Mouse (Mus musculus) large intestine, adult 2 months (tissue): ENCODE measurements around the gene Fut7. TPM values are rescaled to one million over a fixed set of nuclear protein-coding genes. Genes with fewer than 3 reads are reported as not detected.
"Not testable (repeated sequence)": the region's sequence is repeated elsewhere in the genome, so short reads cannot be mapped to it uniquely, and the experiment has no call there.

ENCODE experiments used
- DNase-seq: peaks from one replicate; pipeline ENCODE4 v3.0.0-alpha.2; 2012; ENCODE audit warnings: low read depth, low spot score
- WGBS: fragments of 180-500 bp; shearing (Covaris S2); methylation state at CpG from one replicate; pipeline ENCODE4 v1.1.7; 2018; 5-methylcytosine and 5-hydroxymethylcytosine counted together
- polyA plus RNA-seq: library from polyadenylated mRNA; depleted of rRNA; stranded (reverse); fragments of >200 nt; gene quantifications from 2 replicates; pipeline ENCODE4 v1.2.3, GENCODE M21; 2012; rRNA removed

Gene Fut7
- polyA plus RNA-seq = 0.52 and 0.88 TPM in 2 replicates

GRCm38 (mm10) chr2:25422587-25423410, at the start of gene Fut7:
Gene Fut7 (plus strand): TSS chr2:25423267.
- 44% methylated on average over 17 of the region's 17 CpGs for WGBS
- DNase-seq = no peak

- DNase-seq = no peak
- 13% methylated on average over 2 of the region's 2 CpGs for WGBS
Measured at GRCm38 (mm10) chr2:25373431-25373830, 49.6 kb upstream of the Fut7 start.

GRCm38 (mm10) chr2:25376589-25376988, 46.5 kb upstream of the Fut7 start:
- WGBS = 67% methylated on average over 4 of the region's 4 CpGs
- DNase-seq = no peak

- 61% methylated on average over 5 of the region's 5 CpGs for WGBS
Measured at GRCm38 (mm10) chr2:25384492-25384891, 38.6 kb upstream of the Fut7 start.

GRCm38 (mm10) chr2:25391266-25391665, 31.8 kb upstream of the Fut7 start:
- DNase-seq = no peak

More at GRCm38 (mm10) chr2:25384492-25384891, 38.6 kb upstream of the Fut7 start:
- no peak for DNase-seq

GRCm38 (mm10) chr2:25394281-25395221, 28.5 kb upstream of the Fut7 start:
- WGBS = 46% methylated on average over 3 of the region's 3 CpGs
- no peak for DNase-seq

More at GRCm38 (mm10) chr2:25391266-25391665, 31.8 kb upstream of the Fut7 start:
- 79% methylated on average over 5 of the region's 5 CpGs for WGBS

- peak; percentile 51 for DNase-seq
- WGBS = 2% methylated on average over 57 of the region's 57 CpGs
Measured at GRCm38 (mm10) chr2:25395721-25396596, 27.1 kb upstream of the Fut7 start, which contains the start of gene Entpd2. Gene Entpd2 (plus strand): TSS chr2:25395874.

GRCm38 (mm10) chr2:25396597-25396983, 26.5 kb upstream of the Fut7 start:
- WGBS = 59% methylated on average over 3 of the region's 3 CpGs
- no peak for DNase-seq

- DNase-seq = no peak
- WGBS = 83% methylated on average over 1 of the region's 1 CpGs
Measured at GRCm38 (mm10) chr2:25397010-25397409, 26.1 kb upstream of the Fut7 start.

GRCm38 (mm10) chr2:25398065-25398464, 25.0 kb upstream of the Fut7 start:
- WGBS = 97% methylated on average over 7 of the region's 7 CpGs
- DNase-seq = no peak

- WGBS = 82% methylated on average over 8 of the region's 8 CpGs
- DNase-seq = no peak
Measured at GRCm38 (mm10) chr2:25399051-25399450, 24.0 kb upstream of the Fut7 start, which contains the start of gene Npdc1. Gene Npdc1 (plus strand): TSS chr2:25399351.

GRCm38 (mm10) chr2:25400291-25400690, 22.8 kb upstream of the Fut7 start:
- 29% methylated on average over 16 of the region's 16 CpGs for WGBS

GRCm38 (mm10) chr2:25400764-25401163, 22.3 kb upstream of the Fut7 start:
- WGBS = 4% methylated on average over 17 of the region's 17 CpGs
- DNase-seq = no peak

More at GRCm38 (mm10) chr2:25400291-25400690, 22.8 kb upstream of the Fut7 start:
- no peak for DNase-seq

- WGBS = 4% methylated on average over 13 of the region's 13 CpGs
- peak; percentile 76 for DNase-seq
Measured at GRCm38 (mm10) chr2:25402377-25402971, 20.6 kb upstream of the Fut7 start.

- DNase-seq = peak; percentile 53
- WGBS = 2% methylated on average over 54 of the region's 54 CpGs
Measured at GRCm38 (mm10) chr2:25402972-25403601, 20.0 kb upstream of the Fut7 start.

GRCm38 (mm10) chr2:25403994-25404393, 19.1 kb upstream of the Fut7 start:
- no peak for DNase-seq
- 86% methylated on average over 4 of the region's 4 CpGs for WGBS

- 90% methylated on average over 10 of the region's 10 CpGs for WGBS
Measured at GRCm38 (mm10) chr2:25408908-25409307, 14.2 kb upstream of the Fut7 start.

GRCm38 (mm10) chr2:25413436-25413835, 9.6 kb upstream of the Fut7 start:
- not testable (repeated sequence) for DNase-seq

More at GRCm38 (mm10) chr2:25408908-25409307, 14.2 kb upstream of the Fut7 start:
- DNase-seq = no peak
